Mouse (Mus musculus): ENCODE data around the gene Rnf166.

Rnf166 gene

DNA sequence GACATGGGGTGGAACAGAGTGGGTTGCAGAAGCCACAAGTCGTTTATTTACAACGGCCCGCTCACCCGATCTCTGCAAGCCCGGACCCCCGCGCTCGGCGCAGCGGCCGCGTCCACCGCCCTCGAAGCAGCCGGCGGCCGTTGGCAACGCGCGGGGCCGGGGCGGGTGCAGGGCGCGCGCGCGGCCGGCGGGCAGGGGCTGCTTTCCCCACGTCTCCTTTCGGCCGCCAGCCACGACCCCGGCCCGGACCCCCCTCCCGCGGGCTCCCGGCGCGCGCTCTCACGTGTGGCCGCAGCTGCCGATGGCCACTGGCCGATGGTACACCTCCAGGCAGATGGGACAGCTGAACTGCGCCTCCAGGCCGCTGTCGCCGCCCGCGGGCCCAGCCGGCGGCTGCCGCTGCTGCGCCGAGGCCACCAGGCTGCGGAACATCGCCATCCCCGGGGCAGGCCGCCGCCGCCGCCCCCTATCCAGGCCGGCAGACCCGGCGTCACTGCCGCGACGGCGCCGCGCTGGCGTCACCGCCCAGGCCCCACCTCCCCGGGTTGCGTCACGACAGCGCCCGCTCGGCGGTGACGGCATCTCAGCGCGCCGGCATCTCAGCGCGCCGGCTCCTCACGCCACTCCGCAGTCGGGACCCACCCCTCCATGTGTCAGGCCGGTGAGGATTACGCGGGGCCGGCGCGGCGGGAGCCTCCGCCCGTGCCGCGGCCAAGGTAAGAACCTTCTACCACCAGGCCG lies at the start of gene Rnf166, which contains the start of gene Ctu2:
TSS of gene Rnf166 (minus strand) at position 485 of the 741 bp plus-strand sequence.
TSS of gene Ctu2 (plus strand) at position 564 of the 741 bp plus-strand sequence.
- DNase-seq, result peak; percentile 95 to 96

- DNase-seq, result no peak
Observed at GRCm38 (mm10) chr8:122525004-122525403, 49.1 kb upstream of the Rnf166 start.

GRCm38 (mm10) chr8:122524506-122524905 lies 48.6 kb upstream of the Rnf166 start:
- peak in 1 of 2 experiments; percentile 51 for DNase-seq

DNA sequence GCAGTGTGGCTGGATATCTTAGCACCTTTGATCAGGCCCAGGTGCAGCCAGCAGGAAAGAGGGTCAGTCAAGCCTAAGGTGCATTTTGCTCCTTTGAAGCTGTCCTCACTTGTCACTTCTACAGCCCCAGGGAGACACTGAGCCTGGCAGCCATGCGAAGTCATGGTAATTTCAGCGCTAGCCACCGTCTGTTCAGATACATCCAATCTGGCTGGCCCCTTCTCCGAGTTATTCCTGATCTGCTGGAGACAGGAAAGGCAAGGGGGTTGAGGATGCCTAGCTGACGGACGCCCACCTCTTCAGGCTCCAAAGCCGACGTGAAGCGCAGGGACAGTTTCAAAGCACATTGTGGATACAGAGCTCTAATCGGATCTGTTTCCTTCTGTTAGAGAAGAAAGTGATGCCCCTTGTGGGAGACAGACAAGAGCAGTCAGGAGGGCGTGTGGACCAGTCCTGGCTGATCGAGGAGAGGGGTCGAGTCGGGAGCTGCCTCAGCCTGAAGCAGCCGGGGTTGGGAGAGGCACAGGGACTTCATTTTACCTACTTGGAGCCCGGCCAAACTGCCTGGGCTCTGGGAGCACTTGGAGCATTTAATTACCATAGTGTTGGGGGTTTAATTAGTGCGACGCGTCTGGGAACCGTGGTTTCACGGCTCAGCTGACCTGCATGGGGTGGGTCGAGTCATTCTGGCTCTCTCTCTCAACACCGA lies 47.9 kb upstream of the Rnf166 start:
- DNase-seq, result peak; percentile 67 to 78

DNA sequence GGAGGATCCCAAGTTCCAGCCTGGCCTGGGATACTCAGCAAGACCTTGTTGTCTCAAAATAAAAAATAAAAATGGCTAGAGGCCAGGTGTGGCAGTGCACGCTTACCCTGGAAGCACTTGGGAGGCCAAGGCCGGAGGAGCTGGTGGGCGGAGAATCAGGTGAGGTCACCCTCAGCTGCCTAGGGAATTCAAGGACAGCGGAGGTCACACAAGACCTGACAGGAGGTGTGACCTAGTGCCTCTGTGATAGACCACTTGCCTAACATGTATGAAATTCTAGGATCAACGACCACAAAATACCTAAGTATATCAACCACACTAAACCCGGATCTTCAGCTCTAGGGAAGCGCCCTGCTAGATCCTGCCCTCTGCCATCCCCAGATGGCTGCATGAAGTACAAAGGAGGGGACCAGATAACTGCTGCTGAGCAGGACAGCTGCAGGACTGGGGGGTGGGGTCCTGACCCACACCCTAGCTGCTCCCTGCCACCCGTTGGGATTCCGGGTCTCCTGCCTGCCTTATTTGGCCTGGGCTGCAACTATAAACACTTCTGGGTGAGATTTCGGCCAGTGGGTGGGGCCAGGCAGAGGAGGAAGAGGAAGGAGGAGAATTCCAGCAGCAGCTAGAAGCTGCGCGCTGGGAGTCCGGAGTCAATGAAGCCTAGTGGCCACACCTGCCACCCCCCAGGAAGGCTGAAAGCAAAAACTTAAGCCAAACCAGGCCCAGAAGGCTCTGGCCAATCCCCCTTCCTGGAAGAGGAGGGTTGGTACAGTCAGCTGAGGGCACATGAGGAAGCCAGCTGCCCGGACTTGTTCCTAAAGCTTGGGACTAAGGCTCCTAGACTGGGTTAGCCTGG lies 47.2 kb upstream of the Rnf166 start:
- peak; percentile 73 to 84 for DNase-seq

- DNase-seq, result no peak
Observed at GRCm38 (mm10) chr8:122520611-122521010, 44.7 kb upstream of the Rnf166 start.

GRCm38 (mm10) chr8:122517541-122518190 lies 41.8 kb upstream of the Rnf166 start:
- DNase-seq, result peak; percentile 54 to 71

GRCm38 (mm10) chr8:122515699-122516098 lies 39.8 kb upstream of the Rnf166 start:
- DNase-seq, result no peak

- no peak for DNase-seq
Observed at GRCm38 (mm10) chr8:122512392-122512791, 36.5 kb upstream of the Rnf166 start.

DNA sequence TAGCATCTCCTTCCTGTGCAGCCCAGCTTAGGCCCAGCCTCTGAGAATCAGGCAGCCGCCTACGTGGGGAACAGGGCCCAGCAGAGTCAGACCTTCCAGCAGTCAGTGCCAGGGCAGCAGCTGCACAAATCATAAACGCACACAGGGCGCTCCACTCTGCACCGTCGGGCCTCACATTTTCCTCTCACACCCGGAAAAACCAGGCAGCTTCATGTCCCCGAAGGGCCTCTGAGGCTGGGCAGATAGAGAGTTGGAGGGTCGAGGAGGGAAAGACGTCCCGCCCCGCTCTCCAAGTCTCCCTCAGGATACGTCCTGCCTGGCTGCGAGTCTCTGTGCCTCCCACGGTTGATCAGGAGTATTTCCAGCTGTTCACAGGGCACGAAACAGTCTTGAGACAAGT lies 35.7 kb upstream of the Rnf166 start:
- DNase-seq, result peak; percentile 67 to 78

DNA sequence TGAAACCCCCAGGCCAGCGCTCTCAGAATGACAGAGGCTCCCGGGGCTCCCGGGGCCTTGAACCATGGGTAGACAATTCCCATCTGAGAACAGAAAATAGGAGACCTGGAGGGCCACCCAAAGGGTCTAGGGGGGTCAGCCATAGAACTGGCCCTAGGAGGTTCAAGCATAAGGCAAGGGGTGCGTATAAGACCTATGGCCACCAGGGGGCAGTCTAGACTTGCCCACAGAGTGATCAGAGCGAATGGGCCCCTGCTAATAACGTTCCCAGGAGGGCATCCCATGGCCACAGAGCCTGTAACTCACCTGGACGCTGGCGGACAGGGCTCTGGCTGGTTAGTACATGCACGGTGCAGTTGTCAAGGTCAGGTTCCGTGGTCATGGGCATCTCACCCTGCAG lies 25.0 kb upstream of the Rnf166 start:
- peak; percentile 87 to 89 for DNase-seq

DNA sequence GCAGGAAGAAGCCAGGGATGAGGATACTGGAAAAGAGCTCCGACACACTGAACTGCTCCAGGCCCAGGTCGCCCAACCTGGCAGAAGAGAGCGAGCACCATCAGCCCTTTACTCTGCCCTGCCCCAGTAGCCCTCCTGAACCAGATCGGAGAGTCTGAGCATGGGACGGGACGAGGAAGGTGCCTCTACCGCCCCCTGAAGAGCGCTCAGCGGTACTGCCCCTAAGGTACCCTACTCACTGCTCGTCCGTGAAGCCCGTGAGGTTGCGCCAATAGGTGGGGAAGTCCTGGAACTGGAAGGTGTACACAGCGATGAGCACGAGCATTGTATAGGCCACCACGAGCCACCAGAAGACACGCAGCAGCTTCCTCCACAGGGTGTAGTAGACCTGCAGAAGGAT lies 22.0 kb upstream of the Rnf166 start:
- DNase-seq, result peak in 1 of 2 experiments; percentile 45

- peak; percentile 50 to 62 for DNase-seq
Observed at GRCm38 (mm10) chr8:122497016-122497734, 21.3 kb upstream of the Rnf166 start.

DNA sequence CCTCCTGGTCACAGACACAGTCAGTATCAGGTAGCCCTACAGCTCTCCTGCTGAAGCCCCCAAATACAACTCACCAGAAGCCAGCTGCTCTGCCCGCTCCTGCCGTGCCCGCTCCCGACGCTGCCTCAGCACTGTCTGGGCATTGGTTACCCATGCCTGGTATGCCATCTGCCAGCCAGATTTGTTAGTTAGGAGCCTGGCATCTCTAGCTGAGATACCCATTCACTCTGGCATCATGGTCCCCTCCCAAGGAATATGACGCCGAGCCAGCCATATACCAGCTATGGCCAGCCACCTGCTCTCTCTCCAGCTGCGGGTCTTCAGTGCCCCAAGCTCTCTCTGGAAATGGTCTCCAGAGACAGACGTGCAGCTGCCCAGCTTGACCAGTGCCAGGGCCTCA lies 12.5 kb upstream of the Rnf166 start:
- no peak for DNase-seq

DNA sequence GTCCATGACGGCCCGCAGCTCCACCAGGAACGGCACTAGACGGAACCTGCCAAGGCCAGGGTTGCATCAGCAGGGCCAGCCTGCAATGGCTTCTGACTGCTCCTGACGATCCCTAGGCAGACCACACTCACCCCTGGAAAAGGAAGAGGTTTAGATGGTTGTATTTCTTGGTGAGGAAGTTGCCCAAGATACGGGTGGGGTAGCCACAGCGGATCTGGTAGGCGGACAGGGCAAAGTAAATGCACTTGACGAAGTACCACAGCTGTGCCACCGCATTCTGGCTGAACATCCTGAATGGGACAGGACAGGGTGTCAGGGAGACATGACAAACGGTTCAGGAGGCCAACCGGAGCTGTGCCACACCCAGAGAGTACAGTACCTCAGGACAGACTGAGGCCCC lies 9.0 kb upstream of the Rnf166 start:
- no peak for DNase-seq

GRCm38 (mm10) chr8:122483877-122484276 lies 8.0 kb upstream of the Rnf166 start:
- no peak for DNase-seq

- DNase-seq, result no peak
Observed at GRCm38 (mm10) chr8:122482448-122482847, 6.6 kb upstream of the Rnf166 start.

DNA sequence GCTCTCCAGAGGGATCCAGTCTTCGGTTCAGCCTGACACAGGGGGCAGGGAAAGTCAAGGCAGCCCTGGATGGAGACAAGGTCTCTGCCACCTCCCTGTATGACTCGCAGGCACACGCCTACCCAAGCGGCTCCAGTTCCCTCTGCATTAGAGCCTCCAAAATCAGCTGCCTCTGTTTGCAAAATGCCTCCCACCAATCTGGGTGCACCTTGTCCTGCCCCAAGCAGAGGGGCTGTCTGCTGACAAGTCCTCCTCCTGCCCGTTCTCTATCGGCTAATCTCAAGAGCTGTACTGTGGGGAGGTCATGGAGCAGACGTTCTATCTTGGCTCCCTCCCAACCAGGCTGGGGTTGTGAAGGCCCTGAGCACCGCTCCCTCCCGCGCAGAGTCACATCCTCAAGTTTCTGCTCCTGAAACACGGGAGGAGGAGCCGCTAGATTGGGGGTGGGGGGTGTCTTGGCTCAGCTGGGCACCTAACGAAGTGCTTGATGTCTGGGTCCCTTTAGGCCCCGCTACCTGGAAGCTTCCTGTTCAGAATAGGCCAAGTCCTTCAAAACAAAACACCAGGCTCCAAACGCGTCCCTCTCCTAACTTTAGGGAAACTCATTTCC lies 808 bp downstream of the Rnf166 start:
- DNase-seq, result peak; percentile 54 to 69

GRCm38 (mm10) chr8:122473911-122474421 lies 1.9 kb downstream of the Rnf166 start:
- DNase-seq, result no peak

GRCm38 (mm10) chr8:122470691-122471090 lies 5.2 kb downstream of the Rnf166 start:
- DNase-seq, result no peak

GRCm38 (mm10) chr8:122469965-122470364 lies 5.9 kb downstream of the Rnf166 start:
- DNase-seq, result no peak

All from kidney, postnatal 4 days (tissue).